Mouse (Mus musculus): ENCODE results near the gene P3h3. TPM values are rescaled to one million over a fixed set of nuclear protein-coding genes. Genes with fewer than 3 reads are reported as not detected.
"Not testable (repeated sequence)": the region's sequence is repeated elsewhere in the genome, so short reads cannot be mapped to it uniquely, and the experiment has no call there.

Gene P3h3
- polyA plus RNA-seq, 1 experiment = 1.1 TPM

DNA sequence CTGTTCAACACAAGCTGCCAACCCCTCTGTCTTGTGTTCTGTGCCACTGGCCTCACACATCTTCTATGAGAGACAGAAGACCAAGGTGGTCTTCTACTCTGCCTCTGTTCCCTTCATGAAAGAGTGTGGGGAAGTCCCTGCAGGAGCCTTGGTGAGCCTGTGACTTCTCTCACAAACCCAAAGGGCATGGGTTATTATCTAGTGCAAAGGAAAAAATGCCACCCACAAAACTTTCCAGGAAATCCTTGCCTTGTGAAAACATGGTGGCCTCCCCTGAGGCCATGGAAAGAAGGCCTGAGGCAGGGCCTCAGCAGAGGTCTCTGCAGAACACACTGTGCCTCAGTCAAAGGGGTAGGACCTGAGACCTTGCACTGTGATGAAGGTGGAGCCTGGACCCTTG lies 44.3 kb upstream of the P3h3 start:
- Histone ChIP-seq H3K4me3 (no peak overlapping the region), H3ac (ENCODE audit: control insufficient read depth, insufficient read length) (no peak overlapping the region), H3K27me3 (ENCODE audit: control insufficient read depth, insufficient read depth, insufficient read length) (no peaks in the 10 kb centered on the region), H3K36me3 (ENCODE audit: control insufficient read depth, insufficient read depth) (no peaks in the 10 kb centered on the region), H3K4me2 (ENCODE audit: low read depth) (no peak overlapping the region), H3K79me2 (ENCODE audit: control insufficient read depth, insufficient read depth) (no peaks in the 10 kb centered on the region)
- no peak for TF ChIP-seq SRF (IDR thresholded peaks at IDR 0.05; ENCODE audit: control insufficient read depth, insufficient read length, low read depth)
- TF ChIP-seq POLR2A (IDR thresholded peaks at IDR 0.05; ENCODE audit: insufficient read length, low read depth) = no peak
- no peak for TF ChIP-seq MYOD1 (IDR thresholded peaks at IDR 0.05; ENCODE audit: control insufficient read depth in 1 of 3, insufficient read length in 2 of 3, low read depth in 2 of 3)
- no peak for TF ChIP-seq USF1 (IDR thresholded peaks at IDR 0.05; ENCODE audit: low read depth)
- no peak for TF ChIP-seq TCF12 (IDR thresholded peaks at IDR 0.05; ENCODE audit: insufficient read depth, poor library complexity, severe bottlenecking)
- no peak for TF ChIP-seq MAX (IDR thresholded peaks at IDR 0.05; ENCODE audit: low read depth)
- no peak for TF ChIP-seq MYOG (IDR thresholded peaks at IDR 0.05; ENCODE audit: control insufficient read depth in 1 of 3, insufficient read depth in 1 of 3, insufficient read length in 2 of 3, low read depth in 2 of 3)
- no peak for TF ChIP-seq E2F4 (IDR thresholded peaks at IDR 0.05; ENCODE audit: insufficient read depth)
- no peak for TF ChIP-seq REST (IDR thresholded peaks at IDR 0.05; ENCODE audit: insufficient read depth, insufficient read length)
- TF ChIP-seq TCF3 (IDR thresholded peaks at IDR 0.05; ENCODE audit: insufficient read length, low read depth) = no peak
- no peak for TF ChIP-seq POLR2AphosphoS2 (IDR thresholded peaks at IDR 0.05; ENCODE audit: insufficient read length, low read depth)
- TF ChIP-seq CEBPB (IDR thresholded peaks at IDR 0.05; ENCODE audit: insufficient read depth, poor library complexity, severe bottlenecking) = no peak

DNA sequence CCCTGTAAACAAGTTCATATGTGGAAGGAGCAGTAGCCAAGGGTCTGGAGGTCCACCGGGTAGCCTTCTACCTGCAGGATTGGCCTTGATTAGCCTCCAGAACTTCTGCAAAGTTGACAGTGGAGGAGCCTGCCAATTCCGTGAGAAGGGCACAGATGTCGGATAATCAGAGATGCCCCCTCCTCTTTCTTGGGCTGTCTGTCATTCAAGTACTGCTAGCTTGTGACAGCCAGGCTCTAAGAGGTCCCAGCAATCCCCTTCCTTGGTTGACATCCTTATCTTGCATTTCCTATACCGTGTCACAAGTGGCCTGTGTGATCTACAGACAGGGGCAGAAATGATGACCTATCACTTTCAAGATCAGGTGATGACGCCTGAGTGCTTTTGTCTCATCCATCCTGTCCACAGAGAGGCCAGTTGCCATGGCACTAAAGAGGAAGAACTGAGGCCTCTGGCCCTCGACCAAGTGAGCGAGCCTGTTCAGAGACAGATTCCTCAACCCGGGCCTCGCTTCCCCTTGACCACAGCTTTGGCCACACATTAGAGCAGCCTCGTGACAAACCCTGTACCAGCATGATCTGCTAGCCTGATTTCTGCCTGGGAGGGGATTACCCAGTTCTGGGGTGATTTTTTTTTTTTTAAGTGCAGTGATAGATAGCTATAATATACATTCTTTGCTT lies 43.4 kb upstream of the P3h3 start:
- Histone ChIP-seq H3K79me2 (ENCODE audit: control insufficient read depth, insufficient read depth) (no peaks in the 10 kb centered on the region), H3K4me2 (ENCODE audit: low read depth) (no peak overlapping the region), H3K27me3 (ENCODE audit: control insufficient read depth, insufficient read depth, insufficient read length) (no peaks in the 10 kb centered on the region), H3K36me3 (ENCODE audit: control insufficient read depth, insufficient read depth) (no peaks in the 10 kb centered on the region), H3K4me3 (no peak overlapping the region), H3ac (ENCODE audit: control insufficient read depth, insufficient read length) (no peak overlapping the region)
- TF ChIP-seq MYOG (IDR thresholded peaks at IDR 0.05; ENCODE audit: control insufficient read depth in 1 of 3, insufficient read depth in 1 of 3, insufficient read length in 2 of 3, low read depth in 2 of 3) = no peak
- no peak for TF ChIP-seq USF1 (IDR thresholded peaks at IDR 0.05; ENCODE audit: low read depth)
- no peak for TF ChIP-seq TCF3 (IDR thresholded peaks at IDR 0.05; ENCODE audit: insufficient read length, low read depth)
- no peak for TF ChIP-seq POLR2A (IDR thresholded peaks at IDR 0.05; ENCODE audit: insufficient read length, low read depth)
- TF ChIP-seq TCF12 (IDR thresholded peaks at IDR 0.05; ENCODE audit: insufficient read depth, poor library complexity, severe bottlenecking) = no peak
- TF ChIP-seq CEBPB (IDR thresholded peaks at IDR 0.05; ENCODE audit: insufficient read depth, poor library complexity, severe bottlenecking) = no peak
- no peak for TF ChIP-seq MYOD1 (IDR thresholded peaks at IDR 0.05; ENCODE audit: control insufficient read depth in 1 of 3, insufficient read length in 2 of 3, low read depth in 2 of 3)
- no peak for TF ChIP-seq REST (IDR thresholded peaks at IDR 0.05; ENCODE audit: insufficient read depth, insufficient read length)
- TF ChIP-seq E2F4 (IDR thresholded peaks at IDR 0.05; ENCODE audit: insufficient read depth) = no peak

DNA sequence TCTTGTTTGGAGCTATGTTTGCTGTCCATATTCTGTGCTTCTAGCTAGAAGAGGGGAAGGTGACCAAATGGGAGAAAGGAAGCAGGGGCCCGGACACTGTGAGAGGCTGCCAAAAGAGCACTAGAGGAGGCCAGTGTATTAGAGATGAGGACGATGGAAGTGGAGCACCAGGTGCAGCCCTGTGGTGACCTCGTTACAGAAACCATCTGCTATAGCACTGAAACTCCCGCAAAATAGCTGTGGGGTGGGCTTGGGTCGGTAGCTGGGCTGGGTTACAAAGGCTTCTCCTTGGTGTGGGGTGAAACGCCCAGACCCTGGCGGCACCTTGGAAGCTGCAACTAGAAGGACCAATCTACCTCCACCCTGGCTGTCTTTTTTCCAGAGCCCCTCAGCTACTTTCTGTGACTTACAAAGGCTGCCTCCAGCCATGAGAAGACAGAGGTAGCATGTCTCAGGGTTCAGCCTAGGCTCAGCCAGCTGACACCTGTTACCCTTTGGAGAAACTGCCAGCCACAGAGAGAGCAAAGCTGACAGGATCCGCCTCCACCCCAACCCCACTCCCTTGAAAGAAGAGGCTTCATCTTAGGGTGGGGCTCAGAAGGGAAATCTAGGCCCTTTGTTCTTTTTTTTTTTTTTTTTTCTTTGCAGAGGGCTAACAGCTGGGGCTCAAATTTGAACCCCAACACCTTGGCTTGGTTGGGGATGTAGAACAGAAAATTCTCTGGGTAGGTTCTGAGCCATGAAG lies 42.7 kb upstream of the P3h3 start:
- no peak overlapping the region for H3K4me2 ChIP-seq (ENCODE audit: low read depth)
- H3K36me3 ChIP-seq (ENCODE audit: control insufficient read depth, insufficient read depth) = no peaks in the 10 kb centered on the region
- H3K4me3 ChIP-seq = no peak overlapping the region
- H3K79me2 ChIP-seq (ENCODE audit: control insufficient read depth, insufficient read depth) = no peaks in the 10 kb centered on the region
- H3ac ChIP-seq (ENCODE audit: control insufficient read depth, insufficient read length) = no peak overlapping the region
- no peaks in the 10 kb centered on the region for H3K27me3 ChIP-seq (ENCODE audit: control insufficient read depth, insufficient read depth, insufficient read length)
- TF ChIP-seq TCF12 (IDR thresholded peaks at IDR 0.05; ENCODE audit: insufficient read depth, poor library complexity, severe bottlenecking) (no peak), CEBPB (IDR thresholded peaks at IDR 0.05; ENCODE audit: insufficient read depth, poor library complexity, severe bottlenecking) (no peak), POLR2A (IDR thresholded peaks at IDR 0.05; ENCODE audit: insufficient read length, low read depth) (no peak), TCF3 (IDR thresholded peaks at IDR 0.05; ENCODE audit: insufficient read length, low read depth) (no peak), REST (IDR thresholded peaks at IDR 0.05; ENCODE audit: insufficient read depth, insufficient read length) (no peak), POLR2AphosphoS2 (IDR thresholded peaks at IDR 0.05; ENCODE audit: insufficient read length, low read depth) (no peak), MYOD1 (IDR thresholded peaks at IDR 0.05; ENCODE audit: control insufficient read depth in 1 of 3, insufficient read length in 2 of 3, low read depth in 2 of 3) (peak in 2 of 3 experiments; percentile 32 to 70), MYOG (IDR thresholded peaks at IDR 0.05; ENCODE audit: control insufficient read depth in 1 of 3, insufficient read depth in 1 of 3, insufficient read length in 2 of 3, low read depth in 2 of 3) (peak in 1 of 3 experiments; percentile 22), E2F4 (IDR thresholded peaks at IDR 0.05; ENCODE audit: insufficient read depth) (no peak), SRF (IDR thresholded peaks at IDR 0.05; ENCODE audit: control insufficient read depth, insufficient read length, low read depth) (no peak)

DNA sequence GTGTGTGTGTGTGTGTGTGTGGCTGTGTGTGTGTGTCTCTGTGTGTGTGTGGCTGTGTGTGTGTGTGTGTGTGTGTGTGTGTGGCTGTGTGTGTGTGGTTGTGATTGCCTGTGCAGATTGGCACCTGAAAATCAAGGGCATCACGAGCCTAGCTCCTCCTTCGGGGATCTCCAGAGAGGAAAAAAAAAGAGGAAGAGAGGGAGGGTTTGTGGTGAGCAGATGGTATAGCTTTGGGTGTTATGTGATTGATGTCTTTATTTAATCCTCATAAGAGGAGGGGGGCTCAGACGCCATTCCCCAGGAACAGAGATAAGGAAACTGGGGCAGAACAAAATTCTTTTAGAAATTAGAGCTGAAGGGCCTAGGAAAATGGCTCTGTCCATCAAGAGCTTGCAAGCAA lies 40.8 kb upstream of the P3h3 start:
- no peak overlapping the region for H3K4me2 ChIP-seq (ENCODE audit: low read depth)
- H3K4me3 ChIP-seq = no peak overlapping the region
- H3ac ChIP-seq (ENCODE audit: control insufficient read depth, insufficient read length) = no peak overlapping the region

DNA sequence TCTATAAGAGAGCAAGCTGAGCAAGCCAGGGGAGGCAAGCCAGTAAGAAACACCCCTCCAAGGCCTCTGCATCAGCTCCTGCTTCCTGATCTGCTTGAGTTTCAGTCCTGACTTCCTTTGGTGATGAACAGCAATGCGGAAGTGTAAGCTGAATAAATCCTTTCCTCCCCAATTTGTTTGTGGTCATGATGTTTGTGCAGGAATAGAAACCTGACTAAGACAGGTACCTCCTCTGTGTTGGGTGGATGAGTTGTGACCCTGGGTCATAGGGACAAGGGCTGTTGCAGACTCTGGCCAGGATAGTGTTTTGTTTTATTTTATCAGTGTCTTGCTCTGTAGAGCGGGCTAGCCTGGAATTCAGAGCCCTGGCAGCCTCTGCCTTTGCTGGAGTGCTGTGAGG lies 36.6 kb upstream of the P3h3 start:
- H3ac ChIP-seq (ENCODE audit: control insufficient read depth, insufficient read length) = not testable (repeated sequence)

More for the DNA sequence above, 40.8 kb upstream of the P3h3 start:
- TF ChIP-seq CEBPB (IDR thresholded peaks at IDR 0.05; ENCODE audit: insufficient read depth, poor library complexity, severe bottlenecking) (no peak), MYOD1 (IDR thresholded peaks at IDR 0.05; ENCODE audit: control insufficient read depth in 1 of 3, insufficient read length in 2 of 3, low read depth in 2 of 3) (no peak), POLR2AphosphoS2 (IDR thresholded peaks at IDR 0.05; ENCODE audit: insufficient read length, low read depth) (no peak), USF1 (IDR thresholded peaks at IDR 0.05; ENCODE audit: low read depth) (no peak), E2F4 (IDR thresholded peaks at IDR 0.05; ENCODE audit: insufficient read depth) (no peak), MYOG (IDR thresholded peaks at IDR 0.05; ENCODE audit: control insufficient read depth in 1 of 3, insufficient read depth in 1 of 3, insufficient read length in 2 of 3, low read depth in 2 of 3) (no peak), TCF12 (IDR thresholded peaks at IDR 0.05; ENCODE audit: insufficient read depth, poor library complexity, severe bottlenecking) (no peak), POLR2A (IDR thresholded peaks at IDR 0.05; ENCODE audit: insufficient read length, low read depth) (no peak), SRF (IDR thresholded peaks at IDR 0.05; ENCODE audit: control insufficient read depth, insufficient read length, low read depth) (no peak), TCF3 (IDR thresholded peaks at IDR 0.05; ENCODE audit: insufficient read length, low read depth) (no peak), REST (IDR thresholded peaks at IDR 0.05; ENCODE audit: insufficient read depth, insufficient read length) (no peak), MAX (IDR thresholded peaks at IDR 0.05; ENCODE audit: low read depth) (no peak)
- Histone ChIP-seq H3K36me3 (ENCODE audit: control insufficient read depth, insufficient read depth) (no peaks in the 10 kb centered on the region), H3K27me3 (ENCODE audit: control insufficient read depth, insufficient read depth, insufficient read length) (no peaks in the 10 kb centered on the region), H3K79me2 (ENCODE audit: control insufficient read depth, insufficient read depth) (no peaks in the 10 kb centered on the region)

More for the DNA sequence above, 36.6 kb upstream of the P3h3 start:
- peaks cover 18% of the 10 kb centered on the region for H3K27me3 ChIP-seq (ENCODE audit: control insufficient read depth, insufficient read depth, insufficient read length)
- H3K36me3 ChIP-seq (ENCODE audit: control insufficient read depth, insufficient read depth); H3K4me3 ChIP-seq; H3K4me2 ChIP-seq (ENCODE audit: low read depth); H3K79me2 ChIP-seq (ENCODE audit: control insufficient read depth, insufficient read depth): not testable (repeated sequence)

Data from myocyte (in vitro differentiated cells).